Mouse (Mus musculus): Measurements from ENCODE around the gene Rngtt.

DNA sequence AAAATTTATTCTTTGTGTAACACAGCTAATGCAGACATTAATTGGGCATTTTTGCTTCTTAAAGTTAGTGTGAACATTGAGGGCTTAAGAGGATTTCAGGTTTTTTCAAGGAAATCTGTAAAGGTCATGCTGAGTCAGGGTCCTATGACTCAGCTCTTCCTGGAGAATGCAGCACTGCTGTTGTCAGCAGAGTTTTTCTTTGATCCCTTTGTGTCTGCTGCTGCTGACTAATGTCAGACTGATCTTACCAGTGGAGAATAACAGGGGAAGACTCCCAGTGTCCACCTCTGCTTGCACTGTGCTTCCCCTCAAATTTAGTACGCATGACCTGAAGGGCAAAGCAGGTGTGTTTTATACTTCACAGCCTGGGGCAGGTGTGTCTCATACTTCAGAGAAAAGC is 27.9 kb downstream of the Rngtt start:
- TF ChIP-seq POLR2A (IDR thresholded peaks at IDR 0.05; ENCODE audit: borderline replicate concordance, control insufficient read depth, low read depth, low read length), result no peak
- TF ChIP-seq CTCF (IDR thresholded peaks at IDR 0.05; ENCODE audit: control insufficient read depth, insufficient read depth, low read length), result no peak
